Mouse (Mus musculus): ENCODE measurements at regions not wholly inside any gene's neighbourhood (a gene's known extent, or its start where the extent isn't known, plus 50 kb on each side); places are given as distances from the start of the nearest gene placed in this dataset.

DNA sequence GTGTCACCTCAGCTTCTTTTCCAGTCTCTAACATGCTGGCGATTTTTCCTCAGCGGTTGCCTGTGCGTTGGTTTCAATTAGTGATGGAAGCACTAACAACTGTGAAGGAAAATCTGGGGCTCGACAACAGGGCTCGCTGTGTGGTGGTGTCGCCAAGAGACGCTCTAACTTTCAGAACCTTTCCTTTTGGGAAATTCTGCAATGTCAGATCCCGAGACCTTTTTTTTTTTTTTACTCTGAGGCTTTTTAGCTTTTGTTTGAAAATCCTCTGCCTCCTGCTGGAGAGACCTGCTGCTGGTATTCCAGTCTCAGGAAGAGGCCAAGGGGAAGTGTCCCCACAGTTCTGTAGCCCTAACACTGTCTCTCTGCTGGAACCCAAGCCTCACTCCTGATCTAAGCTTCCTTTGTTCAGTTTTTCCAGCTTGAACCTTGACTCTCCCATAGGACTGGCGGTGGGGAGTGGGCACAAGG is 144.3 kb downstream of the Cdca7 start:
- TF ChIP-seq CTCF (IDR thresholded peaks at IDR 0.05; ENCODE audit: control insufficient read depth, insufficient read depth, insufficient replicate concordance, low read depth, low read length) (no peak), POLR2A (IDR thresholded peaks at IDR 0.05; ENCODE audit: control insufficient read depth, low read depth, low read length) (no peak)

Measured in testis, adult 2 months (tissue).